Mouse (Mus musculus) cerebellum, postnatal 25 days (tissue): ENCODE results near the gene Hoxb9.

Experiments
- DNase-seq, 2 experiments: peaks; one replicate each; pipeline ENCODE4 v3.0.0; 2021; ENCODE audit warnings: mixed read lengths in 2 of 2

Hoxb9 gene

DNA sequence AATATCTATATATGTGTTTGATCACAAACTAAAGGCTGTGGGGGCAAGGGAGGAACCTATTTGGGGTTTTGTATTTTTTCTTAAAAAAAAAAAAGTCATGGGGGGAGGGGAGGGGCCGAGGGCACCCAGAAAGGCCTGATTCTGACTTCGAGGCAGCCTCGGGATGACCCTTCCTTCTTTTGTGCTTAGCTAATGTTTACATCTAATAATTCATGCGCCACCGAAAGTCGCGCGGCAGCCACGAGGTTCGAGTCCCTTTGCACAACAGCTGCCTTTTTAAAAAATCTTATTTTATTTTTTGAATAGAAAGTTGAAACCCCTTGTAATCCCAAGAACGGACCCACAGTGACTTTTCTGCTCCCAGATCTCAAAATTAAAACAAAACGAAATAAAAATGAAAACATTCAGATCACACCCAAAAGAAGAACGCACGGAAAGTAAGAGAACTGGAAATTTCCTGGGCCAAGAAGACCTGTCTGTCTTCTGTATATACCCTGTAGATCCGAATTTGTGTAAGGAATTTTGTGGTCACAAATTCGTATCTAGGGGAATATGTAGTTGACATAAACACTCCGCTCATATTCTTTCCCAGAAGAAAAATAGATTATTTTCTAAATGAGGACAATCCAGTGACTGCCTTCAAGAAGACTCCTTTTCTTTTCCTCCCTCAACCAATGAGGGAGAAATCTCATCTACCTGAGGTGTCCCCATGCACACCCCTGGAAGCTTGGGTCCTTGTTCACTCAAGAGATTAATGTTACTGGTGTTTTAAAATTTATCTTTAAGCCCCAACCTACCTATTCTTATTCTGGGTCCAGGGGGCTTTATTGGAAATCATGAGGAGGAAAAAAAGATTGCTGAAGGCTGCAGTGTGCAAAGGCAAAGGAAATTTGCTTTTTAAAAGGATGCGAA is 45.7 kb downstream of the Hoxb9 start:
- DNase-seq: no peak

DNA sequence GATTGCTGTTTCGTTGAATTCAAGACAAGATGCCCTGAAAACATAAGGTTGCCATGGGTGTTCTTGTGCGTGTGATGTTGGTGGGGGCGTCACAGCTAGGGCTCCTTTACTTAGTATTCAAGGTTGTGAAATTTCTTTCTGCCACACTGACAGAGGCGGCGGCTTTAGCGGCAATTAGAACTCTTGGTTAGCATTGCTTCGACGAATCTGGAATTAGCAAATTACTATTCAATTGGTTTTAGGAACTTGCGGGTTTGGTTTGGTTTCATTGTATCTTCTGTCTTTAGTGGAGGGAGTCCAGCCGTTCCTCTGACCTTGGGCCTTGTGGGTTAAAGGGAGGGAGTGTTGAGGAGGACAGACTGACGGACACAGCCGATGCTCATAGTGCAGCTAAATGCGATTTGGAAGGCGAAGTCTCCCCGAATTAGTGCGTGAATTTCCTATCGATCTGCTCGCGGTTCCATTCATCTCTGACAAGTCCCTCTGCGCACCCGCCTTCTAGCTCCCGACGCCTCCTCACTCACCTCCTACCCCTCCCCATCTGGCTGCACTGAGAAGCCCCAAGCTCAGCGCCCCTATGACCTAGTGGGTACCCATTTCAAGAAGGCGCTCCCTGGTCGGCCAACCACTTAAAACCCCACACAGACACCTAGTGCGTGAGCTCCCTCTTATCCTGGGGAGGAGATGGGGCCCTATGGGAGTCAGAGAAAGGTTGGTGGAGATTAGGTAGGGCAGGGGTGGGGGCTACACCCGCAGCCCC is 46.5 kb downstream of the Hoxb9 start, which contains the start of gene Hoxb4:
TSS of gene Hoxb4 (plus strand) at position 660 of the 760 bp plus-strand sequence.
- no peak for DNase-seq

DNA sequence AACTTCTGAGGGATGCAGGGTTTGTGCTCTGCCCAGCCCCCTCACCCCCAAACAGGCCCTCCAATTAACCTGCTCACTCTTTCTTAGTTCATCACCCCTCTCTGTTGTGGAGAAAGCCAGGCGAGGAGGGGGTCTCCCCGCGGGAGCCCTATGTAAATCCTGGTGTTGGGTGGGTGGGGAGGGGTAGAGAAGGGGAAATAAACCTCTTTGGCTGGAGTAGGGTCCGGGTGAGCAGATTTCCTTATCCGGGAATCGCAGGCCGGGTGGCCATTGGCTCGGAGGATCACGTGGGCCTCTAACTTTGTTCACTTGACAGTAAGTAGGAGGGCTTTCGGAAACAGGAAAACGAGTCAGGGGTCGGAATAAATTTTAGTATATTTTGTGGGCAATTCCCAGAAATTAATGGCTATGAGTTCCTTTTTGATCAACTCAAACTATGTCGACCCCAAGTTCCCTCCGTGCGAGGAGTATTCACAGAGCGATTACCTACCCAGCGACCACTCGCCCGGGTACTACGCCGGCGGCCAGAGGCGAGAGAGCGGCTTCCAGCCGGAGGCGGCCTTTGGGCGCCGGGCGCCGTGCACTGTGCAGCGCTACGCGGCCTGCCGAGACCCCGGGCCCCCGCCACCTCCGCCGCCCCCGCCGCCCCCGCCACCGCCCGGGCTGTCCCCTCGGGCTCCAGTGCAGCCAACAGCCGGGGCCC is 47.3 kb downstream of the Hoxb9 start:
- no peak for DNase-seq

DNA sequence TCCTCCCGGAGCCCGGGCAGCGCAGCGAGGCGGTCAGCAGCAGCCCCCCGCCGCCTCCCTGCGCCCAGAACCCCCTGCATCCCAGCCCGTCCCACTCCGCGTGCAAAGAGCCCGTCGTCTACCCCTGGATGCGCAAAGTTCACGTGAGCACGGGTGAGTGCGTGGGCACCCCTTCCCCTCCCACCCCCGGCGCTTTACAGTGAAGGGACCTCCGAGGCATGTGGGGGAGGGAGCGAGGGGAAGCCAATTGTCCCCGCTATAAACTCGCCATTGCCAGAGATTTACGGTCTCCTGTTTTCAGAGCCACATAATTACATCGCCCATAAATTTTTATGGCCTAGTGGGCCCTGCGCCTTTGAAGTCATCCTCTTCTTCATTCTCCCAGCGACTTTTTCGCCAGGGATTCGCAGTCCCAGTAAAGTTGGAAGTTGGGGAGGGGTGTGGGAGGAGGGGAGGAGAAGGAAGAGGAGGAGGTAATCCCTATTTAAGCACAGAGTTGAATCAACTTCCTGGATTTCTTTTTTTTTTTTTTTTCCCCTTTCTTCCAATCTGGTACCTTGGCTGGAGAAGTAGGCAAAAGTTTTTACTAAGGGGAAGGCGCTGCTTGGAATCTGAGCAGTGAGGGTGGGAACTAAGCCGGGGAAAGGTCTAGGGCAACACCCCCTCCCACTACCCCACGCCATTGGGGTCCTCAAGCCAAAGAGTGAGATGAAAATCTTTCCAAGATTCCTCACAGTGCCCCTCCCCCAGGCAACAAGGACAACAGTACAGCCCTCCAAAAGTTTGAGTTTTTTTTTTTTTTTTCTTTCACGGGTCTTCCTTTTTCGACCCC is 48.0 kb downstream of the Hoxb9 start:
- DNase-seq: no peak

DNA sequence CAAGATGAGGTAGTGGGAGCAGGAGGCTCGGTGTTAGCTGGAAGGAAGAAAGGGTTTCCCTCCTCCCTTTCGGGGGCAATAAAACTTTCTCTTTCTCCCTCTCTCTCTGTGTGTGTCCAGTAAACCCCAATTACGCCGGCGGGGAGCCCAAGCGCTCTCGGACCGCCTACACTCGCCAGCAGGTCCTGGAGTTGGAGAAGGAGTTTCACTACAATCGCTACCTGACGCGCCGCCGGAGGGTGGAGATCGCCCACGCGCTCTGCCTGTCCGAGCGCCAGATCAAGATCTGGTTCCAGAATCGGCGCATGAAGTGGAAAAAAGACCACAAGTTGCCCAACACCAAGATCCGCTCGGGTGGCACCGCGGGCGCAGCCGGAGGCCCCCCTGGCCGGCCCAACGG is 48.7 kb downstream of the Hoxb9 start:
- no peak for DNase-seq

DNA sequence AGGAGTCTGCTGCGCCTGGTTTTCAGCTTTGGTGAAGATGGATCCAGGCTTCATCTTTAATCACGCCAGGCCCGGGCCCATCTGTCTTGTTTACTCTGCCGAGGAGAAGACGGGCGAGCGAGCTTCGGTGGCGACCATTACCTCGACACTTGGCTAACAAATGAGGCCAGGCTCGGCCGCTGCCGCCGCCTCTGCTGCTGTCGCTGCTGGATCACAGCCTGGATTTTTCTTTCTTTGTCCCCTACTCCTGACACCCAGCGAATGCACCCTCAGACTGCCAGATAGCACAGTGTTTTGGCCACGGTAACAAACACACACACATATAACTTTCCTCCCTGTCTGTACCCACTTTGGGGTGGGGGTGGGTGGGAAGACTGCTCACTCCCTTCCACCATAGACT is 49.4 kb downstream of the Hoxb9 start:
- no peak for DNase-seq

DNA sequence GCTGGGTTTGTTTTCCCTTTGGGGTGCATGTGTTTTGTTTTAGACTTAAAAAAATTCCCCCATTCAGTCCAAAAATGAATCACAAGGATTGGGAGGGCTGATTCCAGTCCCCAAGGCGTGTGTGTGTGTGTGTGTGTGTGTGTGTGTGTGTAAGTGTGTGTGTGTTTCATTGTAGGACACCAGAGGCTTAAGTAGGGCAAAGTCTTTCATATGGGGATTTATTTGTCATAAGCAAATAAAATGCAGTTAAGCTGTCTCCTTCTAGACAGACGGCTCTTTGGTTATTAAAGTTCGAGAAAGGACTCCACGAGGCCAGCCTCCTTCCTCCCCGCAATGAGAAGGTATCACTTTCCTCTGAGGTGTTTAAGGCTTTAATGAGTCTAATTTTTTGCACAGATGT is 50.6 kb downstream of the Hoxb9 start:
- DNase-seq: no peak

DNA sequence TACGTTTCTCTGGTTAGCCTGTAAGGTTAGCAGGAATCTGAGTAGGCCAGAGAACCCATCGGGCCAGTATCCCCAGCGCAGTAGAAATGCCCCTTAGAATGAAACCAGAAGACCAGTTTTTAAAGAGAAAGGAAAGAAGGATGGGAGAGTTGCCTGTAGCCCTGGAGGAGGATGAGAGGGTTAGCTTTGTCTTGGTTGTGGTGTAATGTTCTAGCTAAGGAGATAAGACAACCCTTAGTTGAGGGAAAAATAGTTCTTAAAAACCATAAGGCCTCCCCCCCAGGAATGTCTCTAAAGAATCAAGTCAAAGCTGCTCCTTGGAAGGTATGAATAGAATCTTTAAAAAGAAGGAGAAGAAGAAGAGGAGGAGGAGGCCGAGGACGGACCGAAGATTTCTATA is 51.5 kb downstream of the Hoxb9 start:
- DNase-seq: no peak

DNA sequence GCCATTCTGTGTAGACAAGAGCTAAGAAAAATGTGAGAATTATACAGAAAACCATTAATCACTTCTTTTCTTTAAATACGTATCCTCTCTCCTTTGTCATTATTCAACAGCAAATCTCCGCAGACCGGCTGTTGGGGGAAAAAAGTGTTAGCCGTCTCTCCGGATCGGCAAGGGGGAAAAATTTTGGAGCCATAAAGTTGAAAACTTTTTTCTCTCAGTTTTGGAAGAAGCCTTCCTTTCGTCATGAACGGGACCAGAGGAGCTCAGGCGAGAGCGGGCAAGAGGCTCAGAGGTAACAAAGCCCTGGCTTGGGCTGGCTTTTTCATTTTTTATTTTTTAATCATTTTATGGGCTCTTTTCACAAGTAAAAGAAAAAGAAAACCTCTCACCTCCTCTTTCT is 51.9 kb downstream of the Hoxb9 start, which contains the start of gene Hoxb3:
TSS of gene Hoxb3 (plus strand) at position 173 of the 400 bp plus-strand sequence.
- no peak for DNase-seq

DNA sequence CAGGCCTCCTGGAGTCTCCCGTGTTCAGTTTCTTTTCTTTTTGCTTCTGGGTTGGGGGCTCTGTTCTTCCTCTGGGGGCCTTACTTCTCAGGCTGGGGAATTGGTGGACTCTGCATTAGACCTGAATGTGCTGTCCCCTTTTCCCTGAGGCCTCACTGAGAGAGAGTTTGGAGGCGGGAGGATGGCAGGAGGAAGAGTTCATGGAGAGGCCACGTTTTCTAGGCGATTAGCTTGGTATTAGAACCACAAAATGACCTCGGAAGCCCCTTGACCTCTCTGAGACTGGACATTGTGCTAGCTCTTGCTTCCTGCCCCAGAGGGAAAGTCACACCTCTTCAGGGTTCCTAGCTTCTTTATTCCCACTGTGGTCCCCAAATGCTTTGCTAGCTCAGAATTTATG is 52.9 kb downstream of the Hoxb9 start:
- no peak for DNase-seq

DNA sequence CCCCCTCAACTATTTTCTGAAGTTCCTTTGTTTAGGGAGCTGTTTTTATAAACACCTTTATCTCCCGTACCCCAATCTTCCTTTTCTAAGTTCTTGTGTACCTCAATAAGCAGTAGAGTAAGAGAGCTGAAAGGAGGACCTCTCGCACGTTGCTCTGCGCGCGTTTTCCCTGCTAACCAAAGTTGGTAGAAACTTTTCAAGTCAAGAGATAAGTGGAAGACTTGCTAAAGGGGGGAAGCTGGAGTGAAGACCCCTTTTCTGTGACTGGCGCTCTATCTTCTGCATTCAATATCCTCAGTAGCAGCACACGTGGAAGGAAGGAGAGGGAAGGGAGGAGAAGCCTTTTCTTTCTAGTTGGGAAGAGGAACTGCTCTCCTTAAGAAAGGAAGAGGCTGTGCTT is 53.7 kb downstream of the Hoxb9 start:
- no peak for DNase-seq

DNA sequence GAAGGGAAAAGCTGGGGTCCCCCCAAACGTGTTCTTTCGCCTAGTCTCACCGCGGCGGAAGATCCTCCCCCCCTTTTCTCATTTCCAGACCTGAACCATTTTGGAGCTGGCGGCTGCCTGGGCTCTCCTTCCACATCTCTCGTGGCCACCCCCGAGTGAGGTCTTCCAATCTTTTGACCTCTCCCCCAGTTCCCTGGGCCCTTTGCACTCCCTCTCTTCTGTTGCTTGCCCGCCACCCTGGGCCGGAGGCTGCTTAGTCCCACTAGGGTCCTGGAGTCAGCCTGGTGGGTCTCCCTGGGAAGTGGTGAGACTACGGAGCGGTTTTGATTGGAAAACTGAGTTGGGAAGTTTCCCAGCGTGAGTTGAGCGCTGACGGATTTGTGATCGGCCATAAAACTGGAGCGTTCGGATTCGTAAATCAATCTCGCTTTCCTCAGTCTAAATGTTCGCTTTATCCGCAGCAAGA is 54.5 kb downstream of the Hoxb9 start:
- no peak for DNase-seq
